Mouse (Mus musculus) activated CD4-positive, CD25-positive, alpha-beta regulatory T cell, adult 4 months (primary cell): ENCODE measurements around the gene Stab2. TPM values are rescaled to one million over a fixed set of nuclear protein-coding genes. Genes with fewer than 3 reads are reported as not detected.

Source experiments
- ATAC-seq: one replicate; pipeline ENCODE4 v1.8.0; 2017
- polyA plus RNA-seq, 2 experiments: library from polyadenylated mRNA; unstranded; fragments of 100-300 nt; shearing (Covaris generic); gene quantifications; one replicate each; pipeline ENCODE4 v1.2.1; 2017

Stab2 gene
- polyA plus RNA-seq, 2 experiments from 2014 or later: not detected

- no peak for ATAC-seq
Measured at GRCm38 (mm10) chr10:86825871-86826522, 181.8 kb downstream of the Stab2 start.

GRCm38 (mm10) chr10:86824871-86825270, 183.0 kb downstream of the Stab2 start:
- ATAC-seq: no peak

GRCm38 (mm10) chr10:86824093-86824492, 183.7 kb downstream of the Stab2 start:
- no peak for ATAC-seq

GRCm38 (mm10) chr10:86821014-86821413, 186.8 kb downstream of the Stab2 start:
- no peak for ATAC-seq

GRCm38 (mm10) chr10:86819649-86820165, 188.1 kb downstream of the Stab2 start:
- no peak for ATAC-seq

- no peak for ATAC-seq
Measured at GRCm38 (mm10) chr10:86815133-86815532, 192.7 kb downstream of the Stab2 start.

GRCm38 (mm10) chr10:86814292-86815131, 193.3 kb downstream of the Stab2 start:
- no peak for ATAC-seq

GRCm38 (mm10) chr10:86810612-86811011, 197.2 kb downstream of the Stab2 start:
- no peak for ATAC-seq

GRCm38 (mm10) chr10:86810000-86810399, 197.8 kb downstream of the Stab2 start:
- no peak for ATAC-seq

GRCm38 (mm10) chr10:86808013-86808758, 199.6 kb downstream of the Stab2 start:
- no peak for ATAC-seq

GRCm38 (mm10) chr10:86807362-86807761, 200.5 kb downstream of the Stab2 start:
- ATAC-seq: no peak

GRCm38 (mm10) chr10:86796073-86796741, 211.6 kb downstream of the Stab2 start:
- ATAC-seq: no peak

- ATAC-seq: peak; percentile 74
Measured at GRCm38 (mm10) chr10:86794794-86795535, 212.9 kb downstream of the Stab2 start.

- peak; percentile 37 for ATAC-seq
Measured at GRCm38 (mm10) chr10:86794196-86794595, 213.6 kb downstream of the Stab2 start.

- no peak for ATAC-seq
Measured at GRCm38 (mm10) chr10:86793509-86793951, 214.3 kb downstream of the Stab2 start.

- no peak for ATAC-seq
Measured at GRCm38 (mm10) chr10:86791507-86792184, 216.2 kb downstream of the Stab2 start.

Other genes with a start within 250 kb of the Stab2 start
- gene Gm49358, start 244.1 kb downstream of the Stab2 start, polyA plus RNA-seq: not detected
- gene Nt5dc3, start 229.0 kb downstream of the Stab2 start, polyA plus RNA-seq: 1 to 10 TPM in 1 of 2 experiments, under 1 TPM in 1; 0.79 to 1.2 TPM
- not detected for gene 1700113H08Rik, start 50.0 kb upstream of the Stab2 start, polyA plus RNA-seq